Mouse (Mus musculus) MEL (cell line): ENCODE results near the gene Cntnap2. TPM values are rescaled to one million over a fixed set of nuclear protein-coding genes. Genes with fewer than 3 reads are reported as not detected.

ENCODE experiments used
- DNase-seq: peaks from one replicate; pipeline ENCODE4 v3.0.0; 2011; ENCODE audit warnings: low read depth, low spot score
- H3K27ac ChIP-seq: 2 replicates; pipeline ENCODE4 v1.5.1; 2012; ENCODE audit warnings: low read depth, mild to moderate bottlenecking, control low read depth, low read length, moderate library complexity; ENCODE audit not compliant: control insufficient read depth
- H3K27me3 ChIP-seq, 2 experiments: fragments of 150-350 bp in 1 of 2; sonication (generic) in 1 of 2; 2 replicates each; pipeline ENCODE4 v1.6.1; 2012; ENCODE audit warnings: low read length in 2 of 2, mild to moderate bottlenecking in 2 of 2, improper control_type of control experiment in 1 of 2, moderate library complexity in 1 of 2; ENCODE audit not compliant: insufficient read depth in 2 of 2, control insufficient read depth in 1 of 2
- H3K36me3 ChIP-seq, 2 experiments: 2 replicates each; pipeline ENCODE4 v1.6.1; 2012 to 2014; ENCODE audit warnings: low read length in 2 of 2, improper control_type of control experiment in 1 of 2, inconsistent platforms in 1 of 2, mild to moderate bottlenecking in 1 of 2; ENCODE audit not compliant: insufficient read depth in 2 of 2, control insufficient read depth in 1 of 2
- H3K4me1 ChIP-seq, 2 experiments: fragments of 150-350 bp in 1 of 2; sonication (generic) in 1 of 2; 2 replicates each; pipeline ENCODE4 v1.6.1; 2012; ENCODE audit warnings: low read length in 2 of 2, improper control_type of control experiment in 1 of 2, mild to moderate bottlenecking in 1 of 2; ENCODE audit not compliant: insufficient read depth in 2 of 2, control insufficient read depth in 1 of 2
- H3K4me3 ChIP-seq, 2 experiments: fragments of 150-350 bp in 1 of 2; sonication (generic) in 1 of 2; 2 replicates each; pipeline ENCODE4 v1.5.1; 2012; ENCODE audit warnings: low read depth in 2 of 2, low read length in 2 of 2, mild to moderate bottlenecking in 2 of 2, moderate library complexity in 2 of 2, control low read depth in 1 of 2, improper control_type of control experiment in 1 of 2; ENCODE audit not compliant: control insufficient read depth in 1 of 2, insufficient read depth in 1 of 2
- H3K79me2 ChIP-seq: 2 replicates; pipeline ENCODE4 v1.6.1; 2012; ENCODE audit warnings: mild to moderate bottlenecking, low read length, moderate library complexity; ENCODE audit not compliant: control insufficient read depth, poor library complexity, insufficient read depth
- H3K9ac ChIP-seq: 2 replicates; pipeline ENCODE4 v1.6.1; 2012; ENCODE audit warnings: low read depth, mild to moderate bottlenecking, control low read depth, low read length, moderate library complexity; ENCODE audit not compliant: control insufficient read depth, poor library complexity, severe bottlenecking
- H3K9me3 ChIP-seq: fragments of 150-350 bp; sonication (generic); replicated peaks from 2 replicates; pipeline ENCODE4 v1.6.1; 2012; ENCODE audit warnings: mild to moderate bottlenecking, low read length, improper control_type of control experiment, moderate library complexity; ENCODE audit not compliant: insufficient read depth
- CHD1 ChIP-seq: IDR thresholded peaks from 2 replicates; pipeline ENCODE4 v1.6.1; 2012; ENCODE audit warnings: low read depth, mild to moderate bottlenecking, inconsistent platforms, low read length, improper control_type of control experiment
- CTCF ChIP-seq, 3 experiments: IDR thresholded peaks in 2 of 3; conservative IDR thresholded peaks in 1 of 3; 2 replicates each; pipeline ENCODE4 v1.5.1; 2011 to 2012; ENCODE audit warnings: low read length in 3 of 3, low read depth in 2 of 3, mild to moderate bottlenecking in 2 of 3, improper control_type of control experiment in 1 of 3, inconsistent platforms in 1 of 3, mixed read lengths in 1 of 3, moderate library complexity in 1 of 3; ENCODE audit not compliant: control insufficient read depth in 1 of 3, insufficient read depth in 1 of 3, poor library complexity in 1 of 3, severe bottlenecking in 1 of 3
- ELF1 ChIP-seq: IDR thresholded peaks from 2 replicates; pipeline ENCODE4 v1.6.1; 2014; ENCODE audit warnings: low read depth, mild to moderate bottlenecking, inconsistent platforms, low read length, improper control_type of control experiment, moderate library complexity
- GATA1 ChIP-seq: IDR thresholded peaks from 2 replicates; pipeline ENCODE4 v1.6.1; 2011; ENCODE audit warnings: low read depth, low read length, improper control_type of control experiment
- HCFC1 ChIP-seq: IDR thresholded peaks from 2 replicates; pipeline ENCODE4 v1.6.1; 2012; ENCODE audit warnings: low read depth, mild to moderate bottlenecking, inconsistent platforms, low read length, improper control_type of control experiment, moderate library complexity
- JUND ChIP-seq: IDR thresholded peaks from 2 replicates; pipeline ENCODE4 v1.6.1; 2011; ENCODE audit warnings: low read depth, mild to moderate bottlenecking, improper control_type of control experiment, low read length
- KAT2A ChIP-seq: conservative IDR thresholded peaks from 2 replicates; pipeline ENCODE4 v1.6.1; 2012; ENCODE audit warnings: low read depth, low read length, improper control_type of control experiment, inconsistent platforms
- MAFK ChIP-seq: IDR thresholded peaks from 2 replicates; pipeline ENCODE4 v1.6.1; 2011; ENCODE audit warnings: low read depth, mild to moderate bottlenecking, low read length, improper control_type of control experiment, borderline replicate concordance
- MAX ChIP-seq: IDR thresholded peaks from 2 replicates; pipeline ENCODE4 v1.6.1; 2011; ENCODE audit warnings: low read length, improper control_type of control experiment
- MAZ ChIP-seq: IDR thresholded peaks from 2 replicates; pipeline ENCODE4 v1.6.1; 2012; ENCODE audit warnings: low read depth, mild to moderate bottlenecking, inconsistent platforms, low read length, improper control_type of control experiment
- MYC ChIP-seq: IDR thresholded peaks from 2 replicates; pipeline ENCODE4 v1.6.1; 2011; ENCODE audit warnings: low read depth, mild to moderate bottlenecking, low read length, improper control_type of control experiment, moderate library complexity
- NRF1 ChIP-seq: IDR thresholded peaks from 2 replicates; pipeline ENCODE4 v1.6.1; 2014; ENCODE audit warnings: low read depth, mild to moderate bottlenecking, inconsistent platforms, low read length, improper control_type of control experiment, moderate library complexity; ENCODE audit not compliant: poor library complexity, insufficient read depth, severe bottlenecking
- POLR2A ChIP-seq, 2 experiments: IDR thresholded peaks; 2 replicates each; pipeline ENCODE4 v1.6.1; 2011 to 2012; ENCODE audit warnings: low read length in 2 of 2, mild to moderate bottlenecking in 2 of 2, control low read depth in 1 of 2, improper control_type of control experiment in 1 of 2, low read depth in 1 of 2, moderate library complexity in 1 of 2; ENCODE audit not compliant: control insufficient read depth in 1 of 2, insufficient read depth in 1 of 2, poor library complexity in 1 of 2
- POLR2AphosphoS2 ChIP-seq: IDR thresholded peaks from 2 replicates; pipeline ENCODE4 v1.6.1; 2011; ENCODE audit warnings: low read length, improper control_type of control experiment
- RAD21 ChIP-seq: IDR thresholded peaks from 2 replicates; pipeline ENCODE4 v1.6.1; 2011; ENCODE audit warnings: mild to moderate bottlenecking, low read depth, low read length, improper control_type of control experiment
- RCOR1 ChIP-seq: IDR thresholded peaks from 2 replicates; pipeline ENCODE4 v1.6.1; 2012; ENCODE audit warnings: low read depth, mild to moderate bottlenecking, inconsistent platforms, low read length, improper control_type of control experiment
- SIN3A ChIP-seq: IDR thresholded peaks from 2 replicates; pipeline ENCODE4 v1.6.1; 2012; ENCODE audit warnings: low read length, improper control_type of control experiment, inconsistent platforms
- SMC3 ChIP-seq: IDR thresholded peaks from 2 replicates; pipeline ENCODE4 v1.6.1; 2011; ENCODE audit warnings: low read depth, low read length, improper control_type of control experiment
- TAL1 ChIP-seq: IDR thresholded peaks from 2 replicates; pipeline ENCODE4 v1.6.1; 2012; ENCODE audit warnings: mild to moderate bottlenecking, inconsistent platforms, low read length, moderate library complexity, mixed read lengths
- TBP ChIP-seq: IDR thresholded peaks from 2 replicates; pipeline ENCODE4 v1.8.0; 2011; ENCODE audit warnings: low read depth, low read length, improper control_type of control experiment
- USF1 ChIP-seq: IDR thresholded peaks from 2 replicates; pipeline ENCODE4 v1.6.1; 2014; ENCODE audit warnings: low read depth, mild to moderate bottlenecking, inconsistent platforms, low read length, improper control_type of control experiment, moderate library complexity
- USF2 ChIP-seq, 2 experiments: IDR thresholded peaks; 2 replicates each; pipeline ENCODE4 v1.6.1; 2011 to 2012; ENCODE audit warnings: improper control_type of control experiment in 2 of 2, low read length in 2 of 2, borderline replicate concordance in 1 of 2, inconsistent platforms in 1 of 2, low read depth in 1 of 2, mild to moderate bottlenecking in 1 of 2; ENCODE audit not compliant: insufficient read depth in 1 of 2
- ZC3H11A ChIP-seq: IDR thresholded peaks from 2 replicates; pipeline ENCODE4 v1.6.1; 2012; ENCODE audit warnings: low read depth, mild to moderate bottlenecking, inconsistent platforms, low read length, improper control_type of control experiment
- ZNF384 ChIP-seq: IDR thresholded peaks from 2 replicates; pipeline ENCODE4 v1.6.1; 2012; ENCODE audit warnings: low read depth, mild to moderate bottlenecking, inconsistent platforms, low read length, improper control_type of control experiment
- polyA plus RNA-seq, 2 experiments: library from polyadenylated mRNA; stranded (reverse) in 1 of 2; unstranded in 1 of 2; fragments of >175 nt in 1 of 2; fragments of >200 nt in 1 of 2; gene quantifications; 2 replicates each; pipeline versions ENCODE4 v1.2.1 to v1.2.4; 2012; ENCODE audit warnings: low replicate concordance in 2 of 2, low read depth in 1 of 2; ENCODE audit not compliant: insufficient read length in 2 of 2, insufficient read depth in 1 of 2, missing spikeins in 1 of 2
- total RNA-seq: library from RNA; depleted of rRNA; stranded (reverse); fragments of 300-350 nt; gene quantifications from 2 replicates; pipeline ENCODE4 v1.2.3, GENCODE M21; 2012

Cntnap2 gene
- total and polyA plus RNA-seq, 3 experiments: 0.01 TPM; not detected in 2

GRCm38 (mm10) chr6:47314507-47315334 lies 2255.6 kb downstream of the Cntnap2 start:
- DNase-seq: peak; percentile 65
- TF ChIP-seq SIN3A (peak; percentile 78), USF1 (no peak), ELF1 (no peak), RAD21 (peak; percentile 99), JUND (no peak), HCFC1 (0 out of 2 replicates have a peak, but pooled peaks have one; percentile 17), ZNF384 (peak; percentile 78), POLR2A (IDR thresholded peaks at IDR 0.05; ENCODE audit: control insufficient read depth in 1 of 2, insufficient read depth in 1 of 2, low read depth in 1 of 2, low read length in 2 of 2, poor library complexity in 1 of 2) (no peak), GATA1 (no peak), TAL1 (no peak), MYC (0 out of 2 replicates have a peak, but pooled peaks have one; percentile 51), SMC3 (peak; percentile 93), CTCF (IDR thresholded peaks at IDR 0.05 in 2 of 3, conservative IDR thresholded peaks at IDR 0.05 in 1 of 3; ENCODE audit: control insufficient read depth in 1 of 3, insufficient read depth in 1 of 3, low read depth in 2 of 3, low read length in 3 of 3, poor library complexity in 1 of 3, severe bottlenecking in 1 of 3) (peak in 2 of 3 experiments; percentile 41 to 92; a peak in 4 of 6 replicates), NRF1 (no peak), ZC3H11A (peak; percentile 93), KAT2A (no peak)
- no peaks in the 10 kb centered on the region; a peak in 1 of 4 replicates for H3K27me3 ChIP-seq
- H3K9me3 ChIP-seq: no peaks in the 10 kb centered on the region
- peak overlapping the region; percentile 43 for H3K9ac ChIP-seq
- H3K36me3 ChIP-seq: peaks cover 0 to 4% of the 10 kb centered on the region in 2 experiments; a peak in 1 of 4 replicates
- no peak overlapping the region for H3K27ac ChIP-seq
- peaks cover 0 to 6% of the 10 kb centered on the region in 2 experiments; a peak in 2 of 4 replicates for H3K4me1 ChIP-seq
- H3K79me2 ChIP-seq: no peaks in the 10 kb centered on the region
- H3K4me3 ChIP-seq: peak overlapping the region; percentile 38 to 48; a peak in 3 of 4 replicates

GRCm38 (mm10) chr6:47315454-47315853 lies 2256.3 kb downstream of the Cntnap2 start:
- H3K4me1 ChIP-seq: peaks cover 0 to 6% of the 10 kb centered on the region in 2 experiments; a peak in 2 of 4 replicates
- no peaks in the 10 kb centered on the region; a peak in 1 of 4 replicates for H3K27me3 ChIP-seq
- TF ChIP-seq USF2 (IDR thresholded peaks at IDR 0.05; ENCODE audit: borderline replicate concordance in 1 of 2, insufficient read depth in 1 of 2, low read depth in 1 of 2, low read length in 2 of 2): no peak
- no peak for TF ChIP-seq RAD21
- TF ChIP-seq CTCF (IDR thresholded peaks at IDR 0.05 in 2 of 3, conservative IDR thresholded peaks at IDR 0.05 in 1 of 3; ENCODE audit: control insufficient read depth in 1 of 3, insufficient read depth in 1 of 3, low read depth in 2 of 3, low read length in 3 of 3, poor library complexity in 1 of 3, severe bottlenecking in 1 of 3): no peak
- TF ChIP-seq CHD1: no peak
- no peak for TF ChIP-seq TBP
- TF ChIP-seq MAFK: no peak
- no peak for TF ChIP-seq POLR2AphosphoS2
- no peak for TF ChIP-seq ZC3H11A
- TF ChIP-seq MAX: no peak
- TF ChIP-seq MAZ: no peak
- no peak for TF ChIP-seq RCOR1
- no peaks in the 10 kb centered on the region for H3K79me2 ChIP-seq
- no peak overlapping the region for H3K4me3 ChIP-seq
- no peak overlapping the region for H3K27ac ChIP-seq
- peaks cover 0 to 4% of the 10 kb centered on the region in 2 experiments; a peak in 1 of 4 replicates for H3K36me3 ChIP-seq
- no peaks in the 10 kb centered on the region for H3K9me3 ChIP-seq
- DNase-seq: no peak
- H3K9ac ChIP-seq: no peak overlapping the region
